Mouse (Mus musculus) forebrain, embryonic 15.5 days (tissue): ENCODE data around the gene Fgf10. TPM values are rescaled to one million over a fixed set of nuclear protein-coding genes. Genes with fewer than 3 reads are reported as not detected.

Experiments
- ATAC-seq: fragments of 200-750 bp; cut with Nextera tagmentation; replicated peaks from 2 replicates; pipeline ENCODE4 v1.8.0; 2017; ENCODE audit warnings: mild to moderate bottlenecking, moderate TSS enrichment, moderate library complexity
- H3K27ac ChIP-seq: fragments of 300-500 bp; sonication (generic); replicated peaks from 2 replicates; pipeline ENCODE4 v1.5.1; 2015; ENCODE audit warnings: mild to moderate bottlenecking, inconsistent platforms
- H3K27me3 ChIP-seq: fragments of 300-500 bp; sonication (generic); 2 replicates; pipeline ENCODE4 v1.6.1; 2015; ENCODE audit warnings: inconsistent platforms
- H3K36me3 ChIP-seq: fragments of 300-500 bp; sonication (generic); 2 replicates; pipeline ENCODE4 v1.6.1; 2015; ENCODE audit warnings: mild to moderate bottlenecking, inconsistent platforms
- H3K4me1 ChIP-seq: fragments of 300-500 bp; sonication (generic); 2 replicates; pipeline ENCODE4 v1.6.1; 2015; ENCODE audit warnings: inconsistent platforms
- H3K4me2 ChIP-seq: fragments of 300-500 bp; sonication (generic); replicated peaks from 2 replicates; pipeline ENCODE4 v1.6.1; 2015; ENCODE audit warnings: mild to moderate bottlenecking, inconsistent platforms
- H3K4me3 ChIP-seq: fragments of 300-500 bp; sonication (generic); 2 replicates; pipeline ENCODE4 v1.5.1; 2015; ENCODE audit warnings: mild to moderate bottlenecking, inconsistent platforms
- H3K9ac ChIP-seq: fragments of 300-500 bp; sonication (generic); replicated peaks from 2 replicates; pipeline ENCODE4 v1.6.1; 2015; ENCODE audit warnings: mild to moderate bottlenecking, inconsistent platforms
- H3K9me3 ChIP-seq: fragments of 300-500 bp; sonication (generic); 2 replicates; pipeline ENCODE4 v1.6.1; 2016; ENCODE audit warnings: inconsistent platforms
- WGBS: fragments of 180-500 bp; shearing (Covaris S2); methylation state at CpG from one replicate; pipeline ENCODE4 v1.1.7; 2015; ENCODE audit warnings: mixed read lengths; 5-methylcytosine and 5-hydroxymethylcytosine counted together
- polyA plus RNA-seq: library from polyadenylated mRNA; unstranded; fragments of >200 nt; fragmentation: Nextera tagmentation; extraction: Ambion mirVana; gene quantifications from 2 replicates; pipeline ENCODE4 v1.2.1, GENCODE M21; 2015

Fgf10 gene
- polyA plus RNA-seq, 1 experiment from 2014 or later: 0.60 TPM

DNA sequence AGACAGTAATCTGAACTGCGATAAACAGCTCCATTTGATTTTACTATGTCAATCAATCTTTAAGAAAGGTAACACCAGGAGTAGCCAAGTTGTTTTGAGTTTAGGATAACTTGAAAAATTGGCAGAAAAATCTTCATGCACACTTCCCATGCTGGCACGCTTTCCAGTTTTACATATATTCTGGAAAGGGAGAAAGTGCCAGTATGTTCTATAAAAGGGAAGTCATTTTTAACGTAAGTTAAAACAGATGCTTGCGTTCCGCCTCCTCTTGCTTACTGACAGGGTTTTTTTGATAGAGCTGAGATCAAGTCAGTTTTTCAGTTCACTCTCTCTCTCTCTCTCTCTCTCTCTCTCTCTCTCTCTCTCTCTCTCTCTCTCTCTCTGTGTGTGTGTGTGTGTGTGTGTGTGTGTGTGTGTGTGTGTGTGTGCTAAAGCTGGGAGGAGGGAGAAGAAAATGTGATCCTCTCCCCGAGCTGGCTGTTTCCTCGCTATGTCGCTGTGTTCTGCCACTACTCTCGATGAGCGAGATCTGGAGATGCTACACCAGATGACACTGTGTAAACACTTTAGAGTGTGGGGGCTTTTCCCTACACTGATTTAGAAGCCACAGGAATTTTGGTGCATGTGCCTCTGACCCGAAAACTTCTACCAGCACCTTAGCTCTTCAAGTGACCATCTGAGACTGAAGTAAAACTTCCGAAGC, 62.4 kb downstream of the Fgf10 start:
- Histone ChIP-seq H3K36me3 (no peaks in the 10 kb centered on the region), H3K9ac (no peak overlapping the region), H3K27me3 (no peaks in the 10 kb centered on the region), H3K4me1 (no peaks in the 10 kb centered on the region), H3K9me3 (no peaks in the 10 kb centered on the region), H3K4me3 (no peak overlapping the region), H3K4me2 (no peak overlapping the region), H3K27ac (0 out of 2 replicates have a peak overlapping the region, but pooled peaks have one; percentile 20)
- peak; percentile 84 for ATAC-seq
- 74% methylated on average over 12 of the region's 12 CpGs for WGBS

DNA sequence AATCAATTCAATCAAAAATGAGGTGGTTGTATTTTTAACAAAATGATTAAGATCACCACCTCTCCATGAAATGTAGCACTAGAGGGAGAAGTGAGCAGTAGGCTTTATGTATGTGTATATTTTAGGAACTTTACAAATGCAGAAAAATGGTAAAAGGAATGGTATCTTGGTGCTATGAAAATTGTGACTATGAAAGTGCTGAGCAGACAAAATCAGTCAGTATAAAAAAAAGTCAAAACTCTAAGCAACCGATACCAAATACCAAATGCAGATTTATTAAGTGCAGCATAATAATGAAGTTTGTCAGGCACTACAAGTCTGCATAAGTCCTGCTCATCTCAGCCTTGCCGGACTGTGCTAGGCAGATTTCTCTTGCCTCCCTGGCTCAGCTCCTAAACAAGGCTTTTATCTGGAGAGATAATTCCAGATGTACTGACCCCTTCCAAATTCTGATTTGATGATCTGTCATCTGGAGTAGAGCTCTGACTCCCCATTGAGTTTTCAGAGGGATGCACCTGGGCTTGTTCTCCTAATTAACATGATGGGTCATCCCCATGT, 70.3 kb downstream of the Fgf10 start:
- H3K4me1 ChIP-seq: no peaks in the 10 kb centered on the region
- no peaks in the 10 kb centered on the region for H3K9me3 ChIP-seq
- H3K36me3 ChIP-seq: no peaks in the 10 kb centered on the region
- no peak for ATAC-seq
- no peak overlapping the region for H3K9ac ChIP-seq
- WGBS: 90% methylated on average over 2 of the region's 2 CpGs
- H3K4me3 ChIP-seq: no peak overlapping the region
- no peak overlapping the region for H3K27ac ChIP-seq
- H3K4me2 ChIP-seq: no peak overlapping the region
- H3K27me3 ChIP-seq: no peaks in the 10 kb centered on the region

DNA sequence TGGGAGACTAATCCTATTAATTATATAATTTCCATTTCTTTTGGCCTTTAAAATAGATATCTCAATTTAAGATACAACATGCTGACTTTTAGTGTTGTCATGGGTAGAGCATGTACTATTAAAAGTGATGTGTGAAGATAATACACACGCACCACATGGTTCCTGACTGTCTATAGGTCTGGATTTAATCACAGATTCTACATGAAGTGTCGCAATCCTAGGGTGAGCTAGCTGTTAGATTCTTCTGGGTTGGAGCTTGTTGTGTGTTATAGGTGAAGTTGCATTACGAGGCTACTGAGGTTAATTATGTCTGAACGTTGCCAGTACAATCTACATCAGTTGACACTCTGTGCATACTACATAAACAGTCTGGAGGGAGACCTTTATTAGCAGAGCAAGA, 73.2 kb downstream of the Fgf10 start:
- no peak overlapping the region for H3K9ac ChIP-seq
- no peaks in the 10 kb centered on the region for H3K36me3 ChIP-seq
- H3K4me1 ChIP-seq: no peaks in the 10 kb centered on the region
- 80% methylated on average over 4 of the region's 4 CpGs for WGBS
- H3K4me3 ChIP-seq: no peak overlapping the region
- ATAC-seq: no peak
- H3K27me3 ChIP-seq: no peaks in the 10 kb centered on the region
- no peak overlapping the region for H3K4me2 ChIP-seq
- no peaks in the 10 kb centered on the region for H3K9me3 ChIP-seq
- no peak overlapping the region for H3K27ac ChIP-seq

DNA sequence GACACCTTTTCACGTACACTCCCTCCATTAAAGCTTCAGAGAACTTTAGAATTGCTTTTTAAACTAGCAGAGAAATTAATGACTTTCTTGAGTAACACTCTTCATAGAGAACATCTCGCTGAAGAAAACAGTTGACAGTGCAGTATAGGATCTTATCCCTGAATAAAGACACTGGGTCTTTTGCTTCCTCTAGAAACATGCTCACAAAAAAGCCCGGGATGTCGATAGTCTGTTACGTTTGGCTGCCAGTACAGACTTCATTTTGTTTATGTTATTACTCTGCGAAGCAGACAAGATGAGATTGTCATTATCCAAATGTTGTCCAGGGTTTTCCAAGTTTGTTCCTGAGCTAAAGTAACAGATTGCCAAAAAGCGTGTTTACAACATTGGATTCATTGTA, 75.2 kb downstream of the Fgf10 start:
- Histone ChIP-seq H3K27ac (no peak overlapping the region), H3K4me3 (no peak overlapping the region), H3K4me2 (no peak overlapping the region), H3K9me3 (no peaks in the 10 kb centered on the region), H3K9ac (no peak overlapping the region), H3K27me3 (no peaks in the 10 kb centered on the region), H3K36me3 (no peaks in the 10 kb centered on the region), H3K4me1 (no peaks in the 10 kb centered on the region)
- WGBS: 79% methylated on average over 7 of the region's 7 CpGs
- no peak for ATAC-seq

DNA sequence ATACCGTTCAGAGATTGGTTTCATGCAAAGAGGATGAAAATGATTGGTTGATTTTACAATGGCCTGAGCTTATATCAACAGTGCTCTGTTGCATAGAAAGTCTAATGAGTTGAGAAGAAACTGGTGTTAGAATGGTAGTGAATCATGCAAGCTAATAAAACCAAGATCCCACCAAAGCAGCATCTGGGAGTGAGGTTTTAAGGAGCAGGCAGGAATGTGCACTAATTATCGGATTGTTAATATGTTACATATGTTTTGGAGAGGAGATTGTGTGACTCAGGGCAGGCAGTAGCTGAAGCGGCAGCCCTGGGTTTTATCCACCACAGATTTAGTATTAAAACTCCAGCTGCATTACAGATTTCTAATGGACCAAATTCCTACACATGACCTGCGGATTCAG, 76.8 kb downstream of the Fgf10 start:
- ATAC-seq: no peak
- Histone ChIP-seq H3K9ac (no peak overlapping the region), H3K27ac (no peak overlapping the region), H3K9me3 (no peaks in the 10 kb centered on the region), H3K4me3 (no peak overlapping the region), H3K36me3 (no peaks in the 10 kb centered on the region), H3K27me3 (no peaks in the 10 kb centered on the region), H3K4me2 (no peak overlapping the region), H3K4me1 (no peaks in the 10 kb centered on the region)
- WGBS: 43% methylated on average over 4 of the region's 4 CpGs

DNA sequence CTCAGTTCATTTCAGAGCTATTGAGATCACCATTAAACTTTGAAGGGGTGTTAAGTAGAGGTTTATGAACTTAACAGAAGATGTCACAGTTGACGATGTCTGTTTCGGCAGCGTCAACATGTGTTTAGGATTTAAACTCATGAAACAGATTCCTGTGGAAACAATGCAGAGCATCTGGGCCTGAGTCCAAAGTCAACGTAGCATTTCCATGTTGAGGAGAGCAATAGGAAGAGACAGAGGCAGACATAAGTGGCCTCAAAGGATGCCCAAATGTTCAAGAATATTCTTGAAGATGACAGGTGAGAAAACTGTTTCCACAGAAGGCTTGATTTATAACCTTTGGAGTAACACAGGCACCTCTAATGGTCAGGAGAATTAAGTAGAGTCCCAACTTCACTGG, 84.4 kb downstream of the Fgf10 start:
- H3K4me1 ChIP-seq: no peaks in the 10 kb centered on the region
- H3K27ac ChIP-seq: no peak overlapping the region
- no peak overlapping the region for H3K4me3 ChIP-seq
- H3K36me3 ChIP-seq: no peaks in the 10 kb centered on the region
- ATAC-seq: no peak
- no peak overlapping the region for H3K9ac ChIP-seq
- H3K27me3 ChIP-seq: no peaks in the 10 kb centered on the region
- H3K9me3 ChIP-seq: no peaks in the 10 kb centered on the region
- WGBS: 91% methylated on average over 4 of the region's 4 CpGs
- H3K4me2 ChIP-seq: no peak overlapping the region

DNA sequence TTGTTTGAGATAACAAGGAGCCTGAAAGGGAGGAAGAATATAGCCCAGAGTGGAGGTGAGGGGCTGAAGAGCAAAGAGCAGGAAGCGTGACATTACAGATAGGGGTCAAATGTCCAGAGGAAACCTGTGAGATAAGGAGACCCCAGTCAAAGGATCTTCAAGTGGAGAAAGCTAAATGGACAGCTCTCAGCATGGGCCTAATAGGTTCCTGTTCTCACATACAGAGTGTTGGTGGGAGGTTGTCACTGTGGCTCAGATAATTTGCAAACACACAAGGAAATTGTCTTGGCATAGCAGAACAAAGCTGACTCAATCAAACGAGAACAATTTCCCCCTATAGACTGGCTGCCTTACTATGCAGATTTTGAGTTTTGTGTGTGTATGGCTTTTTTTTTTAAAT, 89.4 kb downstream of the Fgf10 start:
- H3K4me2 ChIP-seq: no peak overlapping the region
- H3K36me3 ChIP-seq: no peaks in the 10 kb centered on the region
- H3K4me1 ChIP-seq: no peaks in the 10 kb centered on the region
- ATAC-seq: no peak
- H3K9ac ChIP-seq: no peak overlapping the region
- no peaks in the 10 kb centered on the region for H3K9me3 ChIP-seq
- H3K27me3 ChIP-seq: no peaks in the 10 kb centered on the region
- H3K4me3 ChIP-seq: no peak overlapping the region
- WGBS: 19% methylated on average over 2 of the region's 2 CpGs
- no peak overlapping the region for H3K27ac ChIP-seq

DNA sequence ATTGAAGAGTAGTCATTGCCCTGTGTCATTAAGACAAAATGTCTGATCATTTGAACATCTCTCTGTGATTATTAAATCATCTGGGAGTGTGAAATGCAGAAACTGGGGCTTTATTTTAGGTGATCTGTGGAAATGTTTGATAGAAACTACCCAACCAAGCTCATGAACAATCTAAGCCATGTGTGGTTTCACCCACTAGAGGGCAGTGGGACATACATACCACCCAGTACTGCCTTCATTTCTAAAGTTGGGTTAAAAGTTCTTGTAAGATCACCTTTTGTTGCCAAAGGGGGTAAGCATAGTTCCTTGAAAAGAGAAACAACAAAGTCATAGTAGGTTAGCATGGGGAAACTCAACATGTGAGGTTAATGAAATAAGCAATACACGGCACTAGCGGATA, 93.4 kb downstream of the Fgf10 start:
- Histone ChIP-seq H3K27me3 (no peaks in the 10 kb centered on the region), H3K27ac (no peak overlapping the region), H3K36me3 (no peaks in the 10 kb centered on the region), H3K4me2 (no peak overlapping the region), H3K9ac (no peak overlapping the region), H3K4me1 (no peaks in the 10 kb centered on the region), H3K9me3 (no peaks in the 10 kb centered on the region), H3K4me3 (no peak overlapping the region)
- ATAC-seq: no peak
- WGBS: 99% methylated on average over 2 of the region's 2 CpGs

DNA sequence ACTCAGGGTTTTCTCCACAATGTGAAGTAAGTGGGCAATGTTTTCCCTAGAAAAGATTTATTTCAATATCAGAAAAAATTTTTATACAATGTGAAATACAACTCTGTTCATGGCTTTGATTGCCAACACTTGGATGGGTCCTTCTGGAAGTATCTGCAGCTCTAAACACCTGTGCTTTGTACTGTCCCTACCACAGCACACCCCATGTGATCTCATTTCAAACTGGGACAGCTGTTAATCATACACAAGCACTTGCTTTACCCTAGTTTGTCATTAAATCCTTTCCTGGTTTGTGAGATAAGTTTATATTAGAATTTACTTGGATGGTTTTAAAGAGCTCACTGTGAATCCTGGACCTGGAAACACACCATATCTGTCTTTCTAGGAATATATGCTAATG, 102.6 kb downstream of the Fgf10 start:
- H3K36me3 ChIP-seq: no peaks in the 10 kb centered on the region
- H3K27me3 ChIP-seq: no peaks in the 10 kb centered on the region
- H3K9me3 ChIP-seq: no peaks in the 10 kb centered on the region
- ATAC-seq: no peak
- no peak overlapping the region for H3K4me2 ChIP-seq
- H3K4me1 ChIP-seq: no peaks in the 10 kb centered on the region
- H3K27ac ChIP-seq: no peak overlapping the region
- no peak overlapping the region for H3K9ac ChIP-seq
- no peak overlapping the region for H3K4me3 ChIP-seq

DNA sequence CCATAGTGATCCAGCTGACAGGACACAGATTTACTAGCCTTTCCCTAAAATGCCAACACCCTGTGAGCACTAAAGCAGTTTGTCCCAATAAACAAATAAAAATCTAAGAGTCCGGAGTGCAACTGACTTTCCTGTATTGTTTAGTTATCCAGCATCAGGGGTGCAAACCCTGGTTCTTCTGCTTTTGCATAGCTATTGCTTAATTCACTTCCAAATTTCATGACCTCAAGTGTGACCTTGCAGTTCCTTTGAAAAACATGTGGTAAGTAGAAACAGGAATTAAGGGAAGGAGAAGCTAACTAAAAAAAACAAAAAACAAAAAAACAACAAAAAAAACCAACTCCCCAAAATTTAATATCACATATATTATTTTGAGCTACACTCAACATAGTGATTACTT, 105.6 kb downstream of the Fgf10 start:
- 91% methylated on average over 1 of the region's 1 CpGs for WGBS

DNA sequence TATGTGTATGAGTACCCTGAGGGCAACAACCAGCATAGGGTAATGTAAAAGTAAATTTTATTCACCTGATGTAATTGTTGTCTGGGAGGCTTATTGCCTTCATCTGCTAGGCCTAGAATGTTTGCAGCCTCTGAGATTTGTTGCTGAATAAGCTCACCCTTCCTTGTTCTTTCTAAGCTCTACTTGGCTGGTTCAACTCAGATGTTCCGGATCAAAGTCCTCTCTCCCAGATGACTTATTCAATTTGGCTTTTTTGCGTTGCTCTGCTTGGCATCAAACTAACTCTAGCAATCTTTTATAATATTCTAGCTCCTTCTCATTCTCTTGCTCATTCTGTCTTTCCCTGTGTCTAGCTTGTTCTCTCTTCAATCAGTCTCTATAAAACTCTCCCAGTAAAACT, 109.6 kb downstream of the Fgf10 start:
- 85% methylated on average over 2 of the region's 2 CpGs for WGBS
- H3K9ac ChIP-seq: no peak overlapping the region

More for the DNA sequence above, 105.6 kb downstream of the Fgf10 start:
- Histone ChIP-seq H3K27me3 (no peaks in the 10 kb centered on the region), H3K9me3 (no peaks in the 10 kb centered on the region), H3K4me1 (no peaks in the 10 kb centered on the region), H3K4me2 (no peak overlapping the region), H3K9ac (no peak overlapping the region), H3K36me3 (no peaks in the 10 kb centered on the region), H3K27ac (no peak overlapping the region), H3K4me3 (no peak overlapping the region)
- no peak for ATAC-seq

DNA sequence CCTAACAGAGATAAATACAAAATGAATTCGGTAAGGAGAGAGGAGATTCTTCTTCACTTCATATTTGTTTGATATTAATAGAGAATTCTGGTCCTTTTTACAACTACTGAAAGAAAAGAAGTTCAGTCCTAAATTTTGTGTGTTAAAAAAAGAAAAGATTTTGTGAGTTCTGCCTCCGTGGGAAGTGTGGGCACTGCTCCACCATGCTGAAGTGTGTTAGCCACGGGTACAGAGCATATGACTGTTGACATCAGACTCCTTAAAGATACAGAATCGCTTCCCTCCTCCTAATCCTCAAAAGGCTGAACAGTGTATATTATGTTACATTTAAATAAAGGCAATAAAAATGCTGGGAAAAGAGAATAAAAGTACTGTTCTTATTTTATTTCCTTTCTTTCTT, 122.2 kb downstream of the Fgf10 start:
- H3K36me3 ChIP-seq: no peaks in the 10 kb centered on the region
- H3K9ac ChIP-seq: no peak overlapping the region
- no peak for ATAC-seq
- H3K27me3 ChIP-seq: no peaks in the 10 kb centered on the region
- H3K4me1 ChIP-seq: no peaks in the 10 kb centered on the region
- no peaks in the 10 kb centered on the region for H3K9me3 ChIP-seq
- H3K4me3 ChIP-seq: no peak overlapping the region
- H3K27ac ChIP-seq: no peak overlapping the region
- H3K4me2 ChIP-seq: no peak overlapping the region
- WGBS: 63% methylated on average over 4 of the region's 4 CpGs

More for the DNA sequence above, 109.6 kb downstream of the Fgf10 start:
- Histone ChIP-seq H3K27me3 (no peaks in the 10 kb centered on the region), H3K4me1 (no peaks in the 10 kb centered on the region), H3K36me3 (no peaks in the 10 kb centered on the region), H3K9me3 (no peaks in the 10 kb centered on the region), H3K4me3 (no peak overlapping the region), H3K27ac (no peak overlapping the region), H3K4me2 (no peak overlapping the region)
- ATAC-seq: no peak

DNA sequence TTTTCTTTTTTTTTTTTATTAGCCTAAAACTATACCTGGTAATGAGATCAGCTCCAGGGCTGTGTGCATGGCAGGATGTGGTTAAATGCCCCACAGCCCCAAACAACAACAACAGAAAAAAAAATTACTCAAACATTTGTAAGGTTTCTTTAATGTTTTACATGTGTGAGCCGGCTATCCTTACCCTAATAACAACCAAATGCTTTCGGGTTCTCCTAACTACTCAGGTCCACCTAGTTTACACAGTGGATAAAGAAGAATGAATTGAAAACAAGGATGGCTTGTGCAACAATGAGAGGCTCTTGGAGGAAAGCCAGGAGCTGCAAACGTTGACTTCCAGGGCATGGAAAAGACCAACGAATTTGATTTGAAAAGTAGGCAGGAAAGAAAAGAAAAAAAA, 122.6 kb downstream of the Fgf10 start:
- no peak overlapping the region for H3K4me3 ChIP-seq
- no peaks in the 10 kb centered on the region for H3K4me1 ChIP-seq
- no peaks in the 10 kb centered on the region for H3K36me3 ChIP-seq
- H3K9me3 ChIP-seq: no peaks in the 10 kb centered on the region
- H3K27ac ChIP-seq: no peak overlapping the region
- H3K4me2 ChIP-seq: no peak overlapping the region
- no peaks in the 10 kb centered on the region for H3K27me3 ChIP-seq
- 22% methylated on average over 4 of the region's 4 CpGs for WGBS
- no peak for ATAC-seq
- H3K9ac ChIP-seq: no peak overlapping the region
